Mouse (Mus musculus) CD4-positive, CD25-positive, alpha-beta regulatory T cell, adult 4 months (primary cell): ENCODE measurements around the gene Krt7. TPM values are rescaled to one million over a fixed set of nuclear protein-coding genes. Genes with fewer than 3 reads are reported as not detected.

Source experiments
- ATAC-seq: one replicate; pipeline ENCODE4 v1.8.0; 2017
- polyA plus RNA-seq, 2 experiments: library from polyadenylated mRNA; unstranded; fragments of 100-300 nt; shearing (Covaris generic); gene quantifications; one replicate each; pipeline ENCODE4 v1.2.1; 2017

The Krt7 gene
- polyA plus RNA-seq, 2 experiments from 2014 or later = 0.08 TPM; not detected in 1

- ATAC-seq = no peak
Measured at GRCm38 (mm10) chr15:101378646-101379045, 32.2 kb upstream of the Krt7 start.

GRCm38 (mm10) chr15:101381758-101382157, 29.1 kb upstream of the Krt7 start:
- ATAC-seq = no peak

DNA sequence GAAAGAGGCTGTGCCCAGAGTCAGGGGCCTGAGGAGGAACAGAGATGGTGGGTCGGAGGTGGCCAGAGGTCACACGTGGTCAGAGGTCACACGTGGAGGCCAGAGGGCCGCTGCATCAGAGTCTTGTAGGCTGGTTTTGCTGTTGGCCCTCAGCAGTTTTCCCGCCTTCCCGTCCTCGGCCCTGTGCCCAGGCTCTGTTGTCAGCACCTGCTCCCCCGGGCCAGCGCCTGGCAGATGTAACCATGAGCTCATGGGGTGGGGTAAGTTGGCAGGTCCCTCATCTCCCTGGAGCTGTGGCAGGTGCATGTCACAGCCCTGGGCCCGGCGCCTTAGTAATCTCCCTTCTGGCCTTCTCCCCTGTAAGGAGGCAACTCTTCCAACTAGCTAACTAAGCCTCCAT, 28.0 kb upstream of the Krt7 start:
- no peak for ATAC-seq

DNA sequence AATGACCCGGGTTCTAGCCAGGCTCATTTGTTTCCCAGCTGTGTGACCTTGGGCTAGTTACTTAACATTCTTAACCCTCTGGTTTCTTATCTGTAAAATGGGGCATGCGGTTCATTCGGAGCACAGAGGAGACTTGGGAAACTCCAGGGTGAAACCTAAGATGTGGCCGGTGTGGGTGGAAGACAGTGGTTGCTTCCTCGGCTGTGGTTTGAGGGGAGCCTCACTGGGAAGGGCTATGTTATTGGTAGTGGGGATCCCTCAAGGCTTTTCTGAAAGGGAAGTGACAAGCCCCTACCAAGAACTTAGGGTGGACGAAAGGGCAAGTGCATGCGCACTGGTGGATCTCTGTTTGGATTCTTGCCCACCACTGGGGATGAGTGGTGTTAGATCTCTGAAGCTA, 26.2 kb upstream of the Krt7 start:
- no peak for ATAC-seq

DNA sequence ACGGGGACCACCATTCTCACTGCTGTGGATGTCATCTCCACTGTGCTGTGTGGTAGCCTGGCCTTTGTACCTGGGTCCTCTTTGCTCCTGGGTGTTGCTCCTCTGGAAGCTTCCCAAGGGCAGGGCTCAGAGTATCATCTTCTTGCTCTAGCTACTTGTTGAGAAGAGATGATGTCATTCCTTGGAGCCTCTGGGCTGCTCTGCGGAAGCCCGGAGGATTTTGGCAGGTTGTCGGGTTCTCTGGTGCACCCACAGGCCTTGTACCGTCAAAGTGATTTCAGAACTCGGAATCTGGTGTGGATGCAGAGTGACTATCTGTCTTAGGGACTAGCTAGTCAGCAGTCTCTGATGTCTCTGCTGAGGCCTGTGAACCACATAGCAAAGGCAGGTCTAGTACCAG, 25.8 kb upstream of the Krt7 start:
- no peak for ATAC-seq

GRCm38 (mm10) chr15:101387176-101387575, 23.7 kb upstream of the Krt7 start:
- no peak for ATAC-seq

GRCm38 (mm10) chr15:101388034-101388541, 22.8 kb upstream of the Krt7 start:
- ATAC-seq = peak; percentile 75

- no peak for ATAC-seq
Measured at GRCm38 (mm10) chr15:101390203-101390602, 20.6 kb upstream of the Krt7 start.

DNA sequence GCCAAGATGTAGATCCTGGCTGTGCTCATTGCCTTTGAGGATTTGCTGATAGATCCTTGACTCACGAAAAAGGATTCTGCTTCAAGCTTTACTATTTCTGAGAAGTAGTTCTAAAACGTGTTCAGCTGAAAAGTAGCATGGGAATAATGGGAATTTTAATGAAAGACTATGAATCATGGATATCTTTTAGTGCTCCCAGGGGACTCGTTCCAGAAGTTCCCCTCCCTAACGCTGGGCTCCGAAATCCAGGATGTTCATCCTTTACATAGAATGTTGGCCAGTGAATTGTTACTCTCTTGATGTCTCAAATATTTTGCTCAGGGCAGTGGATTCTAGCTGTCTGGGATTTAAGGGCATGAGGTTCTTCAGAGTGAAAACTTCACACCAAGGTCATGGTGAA, 18.6 kb upstream of the Krt7 start:
- no peak for ATAC-seq

DNA sequence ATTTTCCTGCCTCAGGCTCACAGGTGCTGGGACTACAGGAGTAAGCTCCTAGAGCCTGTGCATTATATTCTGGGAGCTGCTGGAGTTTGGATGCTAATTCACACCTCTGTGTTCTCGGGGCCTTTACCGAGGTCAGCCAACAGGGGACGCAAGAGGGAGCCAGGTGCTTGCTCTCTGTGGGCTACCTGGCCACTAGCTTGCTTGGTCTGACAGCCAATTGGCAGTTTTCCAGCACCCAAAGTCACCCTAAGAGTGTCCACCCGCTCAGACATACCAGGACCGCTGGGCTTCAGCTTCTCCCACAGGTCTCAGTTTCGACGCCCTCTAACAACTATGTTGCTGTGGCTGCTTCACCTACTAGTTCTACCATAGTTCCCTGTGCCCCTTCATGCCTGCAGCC, 15.9 kb upstream of the Krt7 start:
- no peak for ATAC-seq

- ATAC-seq = no peak
Measured at GRCm38 (mm10) chr15:101396466-101396865, 14.4 kb upstream of the Krt7 start.

GRCm38 (mm10) chr15:101396921-101397320, 13.9 kb upstream of the Krt7 start:
- ATAC-seq = no peak

DNA sequence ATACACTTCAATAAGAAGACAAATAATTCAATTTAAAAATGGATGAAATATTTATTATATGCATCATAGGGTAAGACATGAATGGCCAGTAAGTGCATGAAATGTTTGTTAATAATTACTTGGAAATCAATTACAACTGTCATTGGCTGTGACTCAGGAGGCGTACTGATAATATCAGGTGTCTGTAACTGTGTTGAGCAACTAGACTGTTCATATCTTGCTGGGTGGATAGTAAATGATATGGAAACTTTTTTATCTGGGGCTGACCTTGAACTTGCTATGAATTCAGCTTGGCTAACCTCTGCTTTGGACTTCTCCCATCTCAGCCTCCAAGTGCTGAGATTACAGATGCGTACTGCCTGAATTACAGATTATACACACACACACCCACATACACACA, 13.2 kb upstream of the Krt7 start:
- no peak for ATAC-seq

DNA sequence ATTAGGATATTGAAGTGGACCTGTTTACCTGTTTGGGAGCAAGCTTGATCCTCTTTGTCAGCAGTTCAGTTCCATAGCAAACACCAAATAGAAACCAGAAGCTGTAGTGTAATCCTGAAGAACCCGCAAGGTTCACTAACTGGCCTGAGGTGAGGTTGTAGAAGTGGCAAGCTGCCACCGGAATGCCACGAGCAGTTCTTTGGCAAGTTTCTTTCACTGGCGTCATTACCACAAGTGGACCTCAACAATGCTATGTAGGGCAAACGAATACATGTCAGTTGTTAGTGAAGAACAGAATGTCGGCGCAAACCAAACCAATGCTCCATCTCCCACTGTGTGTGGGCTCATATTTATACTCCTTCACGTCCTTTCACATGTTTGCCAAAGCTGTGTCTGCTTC, 12.6 kb upstream of the Krt7 start:
- ATAC-seq = no peak

DNA sequence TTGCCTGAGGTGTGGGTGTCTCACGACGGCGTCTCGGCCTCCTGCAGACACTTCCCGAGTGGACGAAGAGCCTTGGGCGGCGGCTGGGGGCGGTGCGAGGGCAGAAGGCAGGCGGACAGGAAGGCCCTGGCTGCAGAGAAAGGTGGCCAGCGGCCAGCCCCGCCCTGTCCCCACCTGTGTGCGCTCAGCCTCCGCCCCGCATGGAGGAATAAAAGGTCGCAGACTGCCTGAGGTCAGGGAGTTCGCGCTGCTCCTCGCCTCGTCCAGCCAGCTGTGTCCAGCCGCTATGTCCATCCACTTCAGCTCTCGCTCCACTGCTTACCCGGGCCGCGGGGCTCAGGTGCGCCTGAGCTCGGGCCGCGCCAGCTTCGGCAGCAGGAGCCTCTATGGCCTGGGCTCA, 1.3 kb downstream of the Krt7 start:
- no peak for ATAC-seq

- ATAC-seq = no peak
Measured at GRCm38 (mm10) chr15:101413916-101414635, 3.2 kb downstream of the Krt7 start.

DNA sequence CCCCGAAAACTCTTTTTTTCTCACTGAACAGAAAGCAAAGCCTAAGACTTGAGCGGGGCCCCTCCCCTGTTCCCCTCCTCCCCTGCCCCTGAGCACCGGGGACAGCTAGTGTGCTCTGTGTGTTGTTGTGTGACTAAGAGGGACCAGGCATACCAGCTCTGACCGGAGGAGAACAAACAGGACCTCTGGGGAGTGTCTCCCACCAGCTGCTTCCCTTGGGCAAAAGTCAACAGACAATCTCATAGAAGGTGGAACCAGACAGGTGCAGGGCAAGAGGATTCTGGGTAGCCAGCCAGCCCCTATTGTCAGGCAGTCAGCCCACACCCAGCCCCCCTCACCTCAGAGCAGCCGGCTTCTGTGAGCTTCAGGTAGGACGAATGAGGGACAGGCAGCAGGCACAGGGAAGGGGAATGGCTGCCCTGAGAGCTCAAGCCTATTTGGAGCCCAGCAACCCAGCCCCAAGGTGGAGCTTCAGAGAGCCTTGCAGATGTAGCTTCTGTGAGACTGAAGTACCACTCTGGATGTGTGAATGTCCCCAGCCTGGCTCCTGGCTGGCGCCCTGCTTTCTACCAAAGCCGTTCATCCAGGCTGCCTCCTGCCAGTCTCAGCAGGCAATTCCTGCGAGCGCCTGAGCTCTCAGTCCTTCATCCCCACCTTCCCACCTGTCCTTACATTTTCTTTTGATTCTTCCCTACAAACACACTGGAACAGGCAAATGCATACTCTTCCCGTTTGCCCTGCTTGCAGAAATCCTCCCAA, 4.1 kb downstream of the Krt7 start:
- ATAC-seq = no peak

- no peak for ATAC-seq
Measured at GRCm38 (mm10) chr15:101418950-101419349, 8.1 kb downstream of the Krt7 start.

GRCm38 (mm10) chr15:101420903-101421302, 10.1 kb downstream of the Krt7 start:
- no peak for ATAC-seq

DNA sequence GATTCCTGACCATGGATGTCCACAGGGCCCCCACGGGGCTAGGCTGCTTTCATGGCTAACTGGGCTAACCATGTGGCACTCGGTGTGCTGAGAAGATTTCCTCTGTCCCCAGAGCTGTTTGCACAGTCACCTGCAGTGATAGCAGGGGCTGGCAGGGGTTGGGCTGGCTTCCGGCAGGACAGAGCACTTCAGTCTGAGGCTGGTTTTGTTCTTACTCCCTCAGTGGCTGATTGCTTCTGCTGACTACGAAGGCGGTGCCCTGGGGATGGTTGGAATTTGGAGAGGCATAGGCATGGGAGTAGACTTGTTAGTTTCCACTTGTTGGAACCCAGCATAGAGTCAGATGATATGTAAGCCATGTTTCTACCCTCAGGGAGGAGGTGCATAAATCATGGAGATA, 14.1 kb downstream of the Krt7 start:
- no peak for ATAC-seq

- ATAC-seq = no peak
Measured at GRCm38 (mm10) chr15:101436611-101437010, 25.8 kb downstream of the Krt7 start.

DNA sequence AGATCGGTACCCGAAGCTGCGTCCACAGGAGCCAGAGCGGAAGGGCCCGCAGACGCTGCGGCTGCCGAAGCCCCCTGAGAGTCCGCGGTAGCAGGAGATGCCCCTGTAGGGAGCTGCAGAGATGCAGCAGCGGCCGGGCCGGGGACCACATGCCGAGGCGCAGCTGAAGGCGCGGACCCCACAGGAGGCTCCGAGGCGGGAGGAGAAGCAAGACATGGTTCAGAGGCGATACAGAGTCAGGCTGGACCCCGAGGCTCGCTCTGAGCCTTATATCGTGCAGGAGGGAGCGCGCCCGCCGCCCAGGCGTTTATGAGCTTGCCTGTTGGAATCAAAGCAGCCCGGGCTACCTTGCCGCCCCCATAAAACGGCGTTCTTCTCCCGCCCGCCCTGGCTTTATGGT, 27.7 kb downstream of the Krt7 start, which contains the start of gene Krt87:
Gene Krt87 (minus strand): TSS at position 250 of the 400 bp plus-strand sequence.
- no peak for ATAC-seq

DNA sequence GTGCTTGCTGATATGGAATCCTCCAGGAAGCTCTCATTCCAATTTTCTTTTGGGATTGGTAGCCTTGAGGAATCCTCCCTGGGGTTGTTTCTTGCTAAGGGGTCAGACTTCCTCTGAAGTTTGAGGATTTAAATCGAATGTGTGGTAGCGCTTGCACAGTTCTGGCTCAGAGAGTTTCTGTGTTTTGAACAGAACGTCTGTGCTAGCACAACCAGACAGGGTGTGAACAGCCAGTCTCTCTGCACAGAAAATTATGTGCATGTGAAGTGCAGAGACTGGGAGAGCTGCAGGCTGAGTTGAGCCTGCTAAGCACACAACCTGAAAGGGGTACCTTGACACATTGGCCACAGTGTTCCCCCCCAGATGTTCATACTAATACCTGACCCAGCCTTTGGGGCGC, 30.0 kb downstream of the Krt7 start:
- ATAC-seq = no peak

DNA sequence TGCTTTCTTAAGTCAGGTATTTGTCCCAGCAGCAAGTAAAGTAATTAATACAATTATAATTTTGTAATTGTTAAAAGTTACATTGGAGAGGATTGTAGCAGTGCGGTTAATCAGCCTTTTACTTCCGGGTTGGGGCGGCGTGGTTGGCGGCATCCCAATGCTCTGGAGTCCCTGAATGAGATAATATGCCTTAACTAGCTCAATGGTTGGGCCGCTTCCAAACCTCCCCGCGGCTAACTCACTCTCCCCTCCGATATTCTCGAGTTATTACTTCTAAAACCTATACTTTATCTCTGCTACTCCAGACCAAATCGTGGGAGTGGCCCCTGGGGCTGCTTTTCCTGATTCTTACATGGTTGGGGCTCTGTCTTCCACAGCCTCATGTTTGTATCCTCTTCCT, 35.7 kb downstream of the Krt7 start:
- no peak for ATAC-seq
